Mouse (Mus musculus) skeletal muscle tissue, adult 2 months (tissue): ENCODE measurements around the gene Rapgef3.
A peak's percentile ranks its signal among the peaks of the same experiment; 100 is the strongest.

Experiments
- DNase-seq: peaks from one replicate; pipeline ENCODE4 v3.0.0-alpha.2; 2012; ENCODE audit warnings: low read depth, low spot score

Gene Rapgef3

DNA sequence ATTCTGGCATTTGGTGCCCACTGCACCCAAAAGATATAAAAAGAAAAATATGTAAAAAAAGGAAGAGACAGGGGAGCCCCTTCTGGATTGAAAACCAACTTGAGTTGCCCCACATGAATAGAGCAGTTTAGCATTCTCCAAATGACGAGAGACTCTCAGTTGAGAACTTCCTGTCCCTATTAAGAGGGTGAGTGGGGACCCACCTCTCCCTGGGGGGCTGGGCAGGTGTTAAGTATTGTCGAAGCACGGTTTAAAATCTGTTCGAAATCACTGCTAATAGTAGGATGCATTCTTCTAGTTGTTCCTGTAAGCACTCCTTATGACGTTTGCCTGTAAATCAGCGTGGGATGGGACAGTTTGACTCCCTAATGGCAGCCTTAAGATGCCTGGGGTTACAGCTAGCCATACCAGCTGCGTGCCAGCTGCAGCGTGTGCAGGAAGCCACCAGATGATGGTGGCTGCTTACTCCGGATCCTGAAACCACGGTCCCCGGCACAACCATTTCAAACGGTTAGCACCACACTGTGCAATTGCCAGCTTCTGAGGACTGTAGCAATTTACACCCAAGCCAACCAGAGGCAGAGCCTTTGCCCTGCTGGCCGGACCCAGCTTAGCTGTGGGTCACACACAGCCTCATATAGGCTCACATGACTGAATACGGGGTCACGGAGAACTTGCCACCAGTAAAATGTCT is 46.6 kb downstream of the Rapgef3 start:
- no peak for DNase-seq

DNA sequence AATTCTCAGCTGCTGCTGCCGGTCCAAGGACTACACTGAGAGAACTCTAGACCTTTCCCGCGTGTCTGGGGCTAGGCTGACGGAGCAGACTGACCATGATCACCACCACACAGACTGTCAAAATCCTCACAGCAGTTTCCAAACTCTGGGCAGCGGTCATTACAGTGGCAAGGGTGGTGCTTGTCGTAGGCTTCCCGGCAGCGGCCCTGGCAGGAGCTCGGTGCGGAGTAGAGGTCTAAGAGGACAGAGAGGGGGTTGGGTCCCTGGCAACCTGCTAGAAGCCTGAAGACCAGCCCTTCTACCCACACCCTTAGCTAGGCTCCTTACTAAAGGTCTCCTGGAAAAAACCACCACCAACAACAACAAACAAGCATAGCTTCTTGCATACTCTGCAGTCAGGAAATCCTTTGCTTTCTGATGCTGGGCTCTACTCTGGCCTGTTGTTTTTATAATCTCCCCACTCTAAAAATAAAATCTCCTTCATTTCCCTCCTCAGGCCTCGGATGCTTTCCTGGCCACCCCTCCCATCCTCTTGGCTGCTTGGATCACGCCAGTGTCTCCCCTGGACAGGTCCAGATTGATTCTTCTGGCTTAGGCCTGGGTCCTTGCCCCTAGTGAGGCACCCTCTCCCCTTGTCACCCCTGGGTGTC is 47.6 kb downstream of the Rapgef3 start:
- no peak for DNase-seq

DNA sequence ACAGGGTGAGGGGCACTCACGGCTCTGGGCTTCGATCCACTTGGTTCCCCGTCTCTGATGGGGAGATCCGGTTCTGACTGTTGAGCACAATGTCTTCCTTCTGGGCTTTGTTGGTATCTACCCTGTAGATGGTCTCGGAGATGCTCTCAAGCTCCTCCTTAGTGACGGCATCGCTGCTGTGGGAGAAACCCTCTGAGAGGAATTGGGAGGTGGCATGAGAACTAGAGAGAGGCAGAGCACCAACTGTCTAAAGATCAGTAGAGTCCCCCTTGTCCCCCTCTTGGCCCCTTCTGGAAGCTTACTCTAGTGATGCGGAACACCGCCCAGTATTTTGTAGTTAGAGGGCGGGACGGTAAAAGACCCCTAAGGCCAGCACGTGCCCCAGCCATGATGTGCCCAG is 48.3 kb downstream of the Rapgef3 start:
- DNase-seq, result no peak

DNA sequence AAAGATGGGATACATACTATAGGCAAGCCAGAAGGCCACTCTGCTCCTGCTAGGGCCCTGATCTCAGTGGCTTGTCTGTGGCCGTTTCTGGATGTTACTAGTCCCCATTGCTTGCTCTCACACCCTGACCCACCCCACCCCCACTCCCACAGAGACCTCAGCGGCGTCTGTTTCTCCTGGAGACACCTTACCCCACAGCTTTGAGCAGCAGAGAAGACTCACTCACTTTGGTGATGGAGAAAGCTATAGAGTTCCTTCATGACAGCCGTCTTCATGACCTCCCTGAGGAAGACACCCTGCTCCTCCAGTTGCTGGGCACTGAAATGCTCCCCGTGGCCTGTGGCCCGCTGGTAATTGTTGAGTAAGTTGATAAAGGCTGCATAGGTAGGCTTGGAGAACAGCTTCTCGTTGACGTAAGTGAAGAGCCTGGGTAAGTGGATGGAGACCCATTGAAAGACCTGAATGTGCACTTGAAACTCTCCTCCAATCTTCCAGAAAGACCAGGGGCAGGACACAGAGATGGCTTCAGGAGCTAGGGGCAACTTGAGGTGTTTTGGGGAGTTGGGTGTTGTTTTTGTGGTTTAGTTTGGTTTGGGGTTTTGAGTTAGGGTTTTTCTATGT is 49.1 kb downstream of the Rapgef3 start:
- no peak for DNase-seq

DNA sequence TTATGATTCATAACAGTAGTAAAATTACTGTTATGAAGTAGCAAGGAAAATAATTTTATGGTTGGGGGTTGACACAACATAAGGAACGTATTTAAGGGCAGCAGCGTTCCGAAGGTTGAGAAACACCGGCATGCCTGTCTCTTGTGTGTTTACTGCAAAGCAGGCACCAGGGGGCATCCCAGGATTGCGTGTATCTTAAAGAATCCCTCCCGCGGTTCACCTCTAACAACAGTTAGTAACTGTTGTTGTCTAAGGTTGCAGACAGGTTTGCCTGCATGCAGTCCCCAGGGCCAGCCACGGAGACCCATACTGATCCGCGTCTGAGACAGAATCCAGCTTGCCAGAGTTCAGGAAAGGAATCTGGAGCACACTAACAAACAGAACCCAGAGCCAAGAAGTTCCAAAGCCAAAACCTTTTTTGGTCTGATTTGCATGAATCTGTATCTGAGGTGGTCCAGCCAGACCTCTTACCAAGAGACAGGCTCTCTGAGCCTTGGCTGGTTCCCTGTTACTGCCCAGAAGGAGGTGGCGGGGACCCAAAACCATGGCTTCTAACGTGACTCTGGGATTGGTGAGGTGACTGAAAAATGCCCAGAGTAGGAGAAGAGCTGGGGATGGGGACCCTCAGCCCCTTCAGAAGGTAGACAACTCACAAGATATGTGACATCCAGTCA is 49.8 kb downstream of the Rapgef3 start:
- DNase-seq, result peak; percentile 59

DNA sequence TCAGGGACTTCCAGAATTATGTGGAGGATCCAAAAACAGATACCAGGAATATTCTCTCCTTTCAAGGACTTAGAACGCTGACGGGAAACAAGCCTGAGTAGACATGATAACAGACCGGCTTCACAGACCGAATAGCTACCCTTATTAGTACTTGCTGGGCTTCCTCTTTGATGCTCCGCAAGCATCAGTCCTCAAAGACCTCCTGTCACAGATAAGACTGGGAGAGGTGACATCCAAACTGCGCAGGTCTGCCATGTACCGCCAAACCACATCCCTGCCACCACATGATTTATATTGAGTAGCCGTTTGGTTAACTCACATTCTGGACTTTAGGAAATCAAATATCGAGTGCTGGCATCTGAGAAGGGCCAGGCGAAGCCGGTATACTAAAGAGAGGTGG is 51.0 kb downstream of the Rapgef3 start:
- DNase-seq, result no peak

DNA sequence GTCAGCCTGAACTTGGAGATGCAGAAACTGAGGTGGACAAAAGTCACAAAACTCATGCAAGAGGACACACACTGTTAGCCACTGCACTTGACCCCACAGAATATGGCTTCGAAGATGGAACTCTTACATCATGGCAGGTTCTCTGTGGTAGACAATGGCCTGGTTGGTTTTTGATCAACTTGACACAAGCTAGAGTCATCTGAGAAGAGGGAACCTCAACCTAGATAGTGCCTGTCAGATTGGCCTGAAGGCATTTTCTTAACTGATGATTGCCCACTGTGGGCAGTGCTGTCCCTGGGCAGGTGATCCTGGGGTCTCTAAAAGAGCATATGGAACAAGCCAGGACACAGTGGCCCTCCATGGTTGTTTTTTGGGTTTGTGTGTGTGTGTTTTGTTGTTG is 52.0 kb downstream of the Rapgef3 start:
- no peak for DNase-seq

DNA sequence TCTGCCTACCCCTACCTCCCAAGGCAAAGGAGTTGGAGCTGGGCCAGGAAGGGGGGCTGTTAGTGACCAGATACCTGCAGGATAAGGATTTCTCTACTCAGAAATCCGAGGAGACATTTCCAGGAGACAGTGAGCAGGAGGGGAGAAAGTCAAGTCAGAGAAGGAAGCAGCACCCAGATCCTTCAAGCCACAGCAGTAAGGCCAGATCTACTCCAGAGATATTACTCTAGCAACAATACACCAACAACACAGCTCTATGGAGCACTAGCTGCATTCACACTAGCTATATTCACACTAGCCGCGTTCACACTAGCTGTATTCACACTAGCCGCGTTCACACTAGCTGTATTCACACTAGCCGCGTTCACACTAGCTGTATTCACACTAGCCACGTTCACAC is 52.7 kb downstream of the Rapgef3 start:
- DNase-seq, result no peak

DNA sequence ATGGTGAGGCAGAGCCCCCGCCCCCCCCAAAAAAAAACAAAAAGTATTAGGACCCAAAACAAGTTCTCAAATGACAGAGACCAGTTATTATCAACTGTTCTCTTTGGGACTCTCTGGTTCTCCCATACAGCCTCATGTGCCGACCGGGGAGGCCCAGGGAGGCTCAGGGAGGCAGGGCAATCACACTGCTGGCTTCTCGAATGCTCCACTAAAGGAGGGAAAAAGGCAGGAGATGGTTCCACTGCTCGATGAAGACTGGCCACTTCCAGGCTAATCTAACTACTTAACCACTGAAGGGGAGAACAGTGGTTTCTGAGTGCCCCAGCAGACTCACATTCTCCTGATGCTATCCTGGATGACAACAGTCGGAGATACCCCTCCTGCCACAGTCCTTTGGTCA is 55.2 kb downstream of the Rapgef3 start:
- DNase-seq, result no peak

DNA sequence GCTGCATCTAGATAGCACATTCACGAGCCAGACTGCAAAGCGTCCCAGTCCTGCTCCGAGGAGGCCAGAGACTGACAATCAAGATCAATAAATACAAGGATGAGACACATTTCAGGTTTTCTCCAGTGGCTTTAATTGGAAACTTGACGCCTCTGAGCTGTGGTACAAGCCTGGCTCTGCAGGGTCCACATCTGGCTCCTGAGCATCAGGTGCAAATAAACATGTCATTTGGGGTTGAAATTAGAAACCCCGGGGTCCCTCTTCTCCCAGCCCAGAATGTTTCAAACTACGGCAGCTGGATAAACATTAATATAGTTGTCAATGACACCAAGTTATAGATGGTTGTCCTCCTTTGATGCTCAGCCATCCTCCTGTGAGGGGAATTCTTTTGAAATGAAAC is 56.9 kb downstream of the Rapgef3 start:
- no peak for DNase-seq

DNA sequence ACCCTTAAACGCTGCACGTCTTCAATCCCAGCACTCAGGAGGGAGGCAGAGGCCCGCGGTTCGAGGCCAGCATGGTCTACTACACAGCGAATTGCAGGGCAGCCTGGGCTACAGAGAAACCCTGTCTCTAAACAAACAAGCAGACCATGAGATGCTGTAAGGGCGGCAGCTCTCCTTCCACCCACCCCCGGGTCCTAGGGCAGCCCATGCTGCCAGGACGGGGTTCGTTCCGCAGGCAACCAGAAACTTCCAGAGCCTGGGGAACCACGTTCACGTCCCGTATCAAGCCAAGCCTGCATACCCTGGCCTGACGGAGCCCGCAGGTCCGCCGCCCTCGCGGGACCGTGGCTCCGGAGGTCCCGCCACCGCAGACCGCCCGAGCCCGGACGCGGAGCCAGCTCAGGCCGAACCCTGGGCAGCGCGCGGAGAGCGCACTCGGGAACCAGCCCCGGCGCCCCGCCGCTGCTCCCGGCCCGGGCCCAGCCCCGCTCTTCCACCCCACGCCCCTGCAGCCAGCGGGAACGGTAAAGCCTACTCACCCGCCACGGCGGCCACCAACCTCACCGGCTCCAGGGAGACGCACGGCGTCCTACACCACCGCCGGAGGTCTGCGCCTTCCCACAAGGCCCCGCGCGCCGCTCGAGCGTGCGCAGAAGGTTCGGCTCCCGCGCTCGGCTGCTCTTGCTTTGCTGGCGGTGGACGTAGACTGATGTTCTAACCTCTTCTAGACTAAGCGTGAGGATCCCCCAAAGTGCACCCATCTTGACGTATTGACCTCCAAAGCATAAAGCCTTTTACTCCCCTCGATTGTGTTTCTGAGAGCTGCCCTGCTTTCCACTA is 62.3 kb downstream of the Rapgef3 start, which contains the start of gene Rpap3:
Rpap3 (minus strand) TSS at position 615 of the 840 bp plus-strand sequence.
- DNase-seq, result peak; percentile 71

DNA sequence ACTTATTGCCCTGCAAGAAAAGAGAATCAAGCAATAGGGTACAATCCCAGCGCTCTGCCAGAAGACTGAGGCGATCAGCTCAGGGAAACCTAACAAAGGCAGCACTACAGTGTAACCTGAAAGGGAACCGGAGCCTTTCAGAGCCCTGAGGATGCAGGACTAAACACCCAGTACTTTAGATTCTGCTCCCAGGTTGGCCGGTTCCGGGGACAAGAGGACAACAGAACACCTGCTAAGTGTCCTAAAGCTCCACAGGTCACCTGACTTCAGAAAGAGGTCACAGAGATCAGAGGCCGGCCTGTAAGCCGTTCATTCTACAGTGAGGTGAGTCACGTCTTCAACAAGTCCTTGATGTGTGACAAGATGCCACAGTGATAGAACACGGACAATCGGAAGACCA is 71.2 kb downstream of the Rapgef3 start:
- no peak for DNase-seq
